Mouse (Mus musculus): ENCODE results near the gene Gfi1. TPM values are rescaled to one million over a fixed set of nuclear protein-coding genes. Genes with fewer than 3 reads are reported as not detected.

The Gfi1 gene
- polyA plus RNA-seq, 1 experiment from 2014 or later, result 0.07 TPM

DNA sequence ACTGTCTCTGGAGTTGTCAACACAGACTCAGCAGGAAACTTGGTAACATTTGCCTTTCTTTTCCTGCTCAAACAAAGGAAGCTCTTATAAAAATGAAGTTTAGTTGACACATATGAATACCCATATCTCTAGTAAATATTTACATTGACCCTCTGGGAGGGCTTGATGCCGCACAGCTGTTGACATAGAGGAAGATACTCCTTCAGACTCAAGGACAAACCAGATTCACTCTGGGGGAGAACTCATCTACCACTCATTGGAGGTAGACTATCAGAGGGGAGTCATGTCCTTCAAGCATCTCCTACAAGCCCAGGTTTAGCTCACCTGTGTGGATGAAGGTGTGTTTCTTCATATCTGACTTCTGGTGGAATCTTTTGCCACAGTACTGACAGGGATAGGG lies 6.0 kb downstream of the Gfi1 start:
- Histone ChIP-seq H3K4me2 (ENCODE audit: low read depth, low read length, severe bottlenecking) (no peak overlapping the region), H3K9me3 (ENCODE audit: control insufficient read depth, low read length) (no peaks in the 10 kb centered on the region), H3K36me3 (ENCODE audit: control insufficient read depth, insufficient read depth, low read length) (no peaks in the 10 kb centered on the region), H3K4me1 (replicated peaks; ENCODE audit: control insufficient read depth, insufficient read depth, low read length) (peaks cover 14% of the 10 kb centered on the region; the same call in 1 of the 2 replicates), H3K27me3 (ENCODE audit: control insufficient read depth, insufficient read depth, low read length) (peaks cover 79% of the 10 kb centered on the region), H3K27ac (ENCODE audit: low read depth, low read length) (no peak overlapping the region), H3K4me3 (ENCODE audit: low read depth, low read length) (no peak overlapping the region), H3K9ac (ENCODE audit: low read length) (no peak overlapping the region)
- no peak for ATAC-seq (replicated peaks; ENCODE audit: low FRiP score)
- 37% methylated on average over 1 of the region's 1 CpGs for WGBS
- DNase-seq (ENCODE audit: low spot score), result no peak

DNA sequence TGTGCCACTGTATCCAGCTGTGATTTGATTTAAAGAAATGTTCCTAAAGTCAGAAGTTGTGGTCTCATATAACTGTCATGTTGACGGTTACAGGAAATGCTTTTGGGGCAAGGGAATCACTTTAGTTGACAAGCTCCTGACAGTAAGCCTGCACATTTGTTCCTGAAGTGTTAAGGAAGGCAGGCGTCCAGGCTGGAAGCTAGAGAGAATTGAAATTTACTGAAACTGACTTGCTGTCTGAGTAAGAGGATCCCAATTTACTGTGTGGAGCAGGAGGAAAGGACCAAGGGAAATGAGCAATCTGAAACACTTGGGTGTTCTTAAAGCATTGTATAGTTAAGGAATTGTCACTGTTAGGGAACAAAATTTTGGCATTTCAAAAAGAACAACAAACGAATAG lies 6.6 kb downstream of the Gfi1 start:
- Histone ChIP-seq H3K4me3 (ENCODE audit: low read depth, low read length) (no peak overlapping the region), H3K9me3 (ENCODE audit: control insufficient read depth, low read length) (no peaks in the 10 kb centered on the region), H3K27ac (ENCODE audit: low read depth, low read length) (no peak overlapping the region), H3K27me3 (ENCODE audit: control insufficient read depth, insufficient read depth, low read length) (peaks cover 73% of the 10 kb centered on the region), H3K4me1 (replicated peaks; ENCODE audit: control insufficient read depth, insufficient read depth, low read length) (peaks cover 14% of the 10 kb centered on the region; the same call in 1 of the 2 replicates), H3K4me2 (ENCODE audit: low read depth, low read length, severe bottlenecking) (no peak overlapping the region), H3K9ac (ENCODE audit: low read length) (no peak overlapping the region), H3K36me3 (ENCODE audit: control insufficient read depth, insufficient read depth, low read length) (no peaks in the 10 kb centered on the region)
- no peak for DNase-seq (ENCODE audit: low spot score)
- no peak for ATAC-seq (replicated peaks; ENCODE audit: low FRiP score)
- WGBS, result 32% methylated on average over 3 of the region's 3 CpGs

DNA sequence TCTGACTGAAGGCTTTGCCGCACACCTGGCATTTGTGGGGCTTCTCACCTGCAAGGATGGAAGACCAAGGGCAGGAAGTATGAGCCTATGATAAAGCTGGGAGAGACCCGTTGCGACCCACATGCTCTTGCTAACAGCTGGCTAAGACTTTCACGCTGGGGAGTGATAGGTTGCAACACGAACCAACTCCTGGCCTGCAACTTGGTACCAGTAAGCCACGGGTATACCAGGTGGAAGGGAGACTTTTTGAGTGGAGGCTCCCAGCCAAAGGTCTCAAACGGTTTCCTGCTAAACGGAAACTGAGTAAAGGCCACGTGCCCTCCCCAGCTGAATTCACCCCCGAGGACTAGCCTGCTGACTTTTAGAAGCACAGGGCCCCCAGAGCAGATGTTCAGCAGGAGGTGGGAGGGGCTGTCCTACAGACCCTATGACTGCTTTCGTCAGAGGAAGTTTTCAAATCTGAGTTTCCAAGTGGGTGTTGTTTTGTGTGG lies 7.9 kb downstream of the Gfi1 start:
- Histone ChIP-seq H3K4me3 (ENCODE audit: low read depth, low read length) (no peak overlapping the region), H3K9ac (ENCODE audit: low read length) (no peak overlapping the region), H3K27me3 (ENCODE audit: control insufficient read depth, insufficient read depth, low read length) (peaks cover 60% of the 10 kb centered on the region), H3K27ac (ENCODE audit: low read depth, low read length) (no peak overlapping the region), H3K4me2 (ENCODE audit: low read depth, low read length, severe bottlenecking) (no peak overlapping the region), H3K4me1 (replicated peaks; ENCODE audit: control insufficient read depth, insufficient read depth, low read length) (peaks cover 8% of the 10 kb centered on the region; the same call in 1 of the 2 replicates), H3K36me3 (ENCODE audit: control insufficient read depth, insufficient read depth, low read length) (no peaks in the 10 kb centered on the region), H3K9me3 (ENCODE audit: control insufficient read depth, low read length) (no peaks in the 10 kb centered on the region)
- DNase-seq (ENCODE audit: low spot score) (no peak), ATAC-seq (replicated peaks; ENCODE audit: low FRiP score) (no peak)
- 11% methylated on average over 11 of the region's 11 CpGs for WGBS

DNA sequence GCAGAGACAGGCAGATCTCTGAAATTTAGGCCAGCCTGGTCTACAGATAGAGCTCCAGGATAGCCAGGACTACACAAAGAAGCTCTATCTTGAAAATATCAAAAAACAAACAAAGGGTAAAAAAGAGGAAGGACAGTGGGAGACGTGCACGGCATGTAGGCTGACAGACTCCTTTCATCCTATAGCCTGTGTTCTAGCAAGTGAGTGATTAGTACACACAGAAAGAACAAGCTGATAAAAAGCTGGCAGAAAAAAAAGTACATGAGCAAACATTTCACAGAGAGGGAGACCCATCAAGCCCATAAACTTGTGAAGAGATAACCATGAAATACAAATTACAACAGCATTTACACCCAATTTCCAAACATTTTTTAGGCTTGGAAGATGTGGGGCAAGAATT lies 14.1 kb downstream of the Gfi1 start:
- no peak overlapping the region for H3K27ac ChIP-seq (ENCODE audit: low read depth, low read length)
- 78% methylated on average over 2 of the region's 2 CpGs for WGBS
- ATAC-seq (replicated peaks; ENCODE audit: low FRiP score) (no peak), DNase-seq (ENCODE audit: low spot score) (no peak)
- H3K36me3 ChIP-seq (ENCODE audit: control insufficient read depth, insufficient read depth, low read length), result no peaks in the 10 kb centered on the region
- no peaks in the 10 kb centered on the region for H3K4me1 ChIP-seq (replicated peaks; ENCODE audit: control insufficient read depth, insufficient read depth, low read length)
- H3K9me3 ChIP-seq (ENCODE audit: control insufficient read depth, low read length), result no peaks in the 10 kb centered on the region
- no peak overlapping the region for H3K4me2 ChIP-seq (ENCODE audit: low read depth, low read length, severe bottlenecking)
- no peak overlapping the region for H3K9ac ChIP-seq (ENCODE audit: low read length)
- no peak overlapping the region for H3K4me3 ChIP-seq (ENCODE audit: low read depth, low read length)
- peaks cover 3% of the 10 kb centered on the region; the same call in 1 of the 2 replicates for H3K27me3 ChIP-seq (ENCODE audit: control insufficient read depth, insufficient read depth, low read length)

DNA sequence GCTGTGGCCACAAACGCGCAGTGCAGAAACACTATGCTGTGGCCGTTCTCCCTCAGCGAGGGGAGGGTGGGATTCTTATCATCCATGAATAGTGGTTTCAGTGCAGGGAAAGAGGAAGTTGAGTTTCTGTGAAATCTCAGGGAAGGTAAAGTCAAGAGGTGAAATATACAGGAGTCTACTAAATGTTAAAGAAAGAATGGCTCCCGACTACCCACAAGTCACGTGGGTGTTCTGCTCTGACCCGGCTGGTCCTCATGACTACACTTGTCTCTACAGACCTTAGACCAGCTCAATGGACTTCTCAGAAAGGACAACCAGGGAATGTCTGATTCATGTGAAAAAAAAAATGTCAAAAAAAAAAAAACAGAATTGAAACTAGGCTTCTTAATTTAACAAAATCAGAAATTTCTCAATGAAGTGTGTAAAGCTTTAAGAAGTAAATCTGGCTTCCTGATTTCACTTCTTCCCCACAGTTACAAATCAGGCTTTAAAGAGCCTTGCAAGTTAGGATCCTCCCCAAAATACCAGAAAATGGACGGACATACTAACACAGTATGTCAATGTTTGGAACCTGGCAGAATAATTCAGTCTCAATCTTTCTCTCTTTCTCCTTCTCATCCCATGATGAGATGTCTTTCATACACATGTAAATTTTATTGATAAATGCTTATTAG lies 17.6 kb downstream of the Gfi1 start:
- ATAC-seq (replicated peaks; ENCODE audit: low FRiP score) (no peak), DNase-seq (ENCODE audit: low spot score) (no peak)
- Histone ChIP-seq H3K36me3 (ENCODE audit: control insufficient read depth, insufficient read depth, low read length) (no peaks in the 10 kb centered on the region), H3K27ac (ENCODE audit: low read depth, low read length) (no peak overlapping the region), H3K9ac (ENCODE audit: low read length) (no peak overlapping the region), H3K9me3 (ENCODE audit: control insufficient read depth, low read length) (no peaks in the 10 kb centered on the region), H3K4me1 (replicated peaks; ENCODE audit: control insufficient read depth, insufficient read depth, low read length) (no peaks in the 10 kb centered on the region), H3K4me3 (ENCODE audit: low read depth, low read length) (no peak overlapping the region), H3K27me3 (ENCODE audit: control insufficient read depth, insufficient read depth, low read length) (no peaks in the 10 kb centered on the region), H3K4me2 (ENCODE audit: low read depth, low read length, severe bottlenecking) (no peak overlapping the region)
- 89% methylated on average over 8 of the region's 8 CpGs for WGBS

DNA sequence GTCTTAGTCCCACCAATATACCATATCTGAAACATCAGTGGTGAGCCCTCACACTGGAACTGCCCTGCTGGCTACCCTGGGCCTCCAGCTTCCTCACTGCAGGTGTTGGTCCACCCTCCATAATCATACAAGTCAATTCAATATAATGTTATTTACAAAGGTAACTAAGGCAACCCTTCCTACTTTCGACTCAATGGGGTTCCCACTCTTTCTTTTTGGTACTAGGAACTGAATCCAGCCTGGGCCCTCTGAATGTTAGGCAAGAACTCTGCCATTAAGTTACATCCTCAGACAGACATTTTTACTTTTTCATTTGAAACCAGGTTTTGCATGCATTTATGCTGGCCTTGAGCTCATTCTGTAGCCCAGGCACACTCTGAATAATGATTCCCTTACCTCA lies 19.6 kb downstream of the Gfi1 start:
- ATAC-seq (replicated peaks; ENCODE audit: low FRiP score) (no peak), DNase-seq (ENCODE audit: low spot score) (no peak)
- Histone ChIP-seq H3K4me2 (ENCODE audit: low read depth, low read length, severe bottlenecking) (no peak overlapping the region), H3K27ac (ENCODE audit: low read depth, low read length) (no peak overlapping the region), H3K4me3 (ENCODE audit: low read depth, low read length) (no peak overlapping the region), H3K36me3 (ENCODE audit: control insufficient read depth, insufficient read depth, low read length) (no peaks in the 10 kb centered on the region), H3K9me3 (ENCODE audit: control insufficient read depth, low read length) (no peaks in the 10 kb centered on the region), H3K4me1 (replicated peaks; ENCODE audit: control insufficient read depth, insufficient read depth, low read length) (no peaks in the 10 kb centered on the region), H3K27me3 (ENCODE audit: control insufficient read depth, insufficient read depth, low read length) (no peaks in the 10 kb centered on the region), H3K9ac (ENCODE audit: low read length) (no peak overlapping the region)
- 75% methylated on average over 1 of the region's 1 CpGs for WGBS

DNA sequence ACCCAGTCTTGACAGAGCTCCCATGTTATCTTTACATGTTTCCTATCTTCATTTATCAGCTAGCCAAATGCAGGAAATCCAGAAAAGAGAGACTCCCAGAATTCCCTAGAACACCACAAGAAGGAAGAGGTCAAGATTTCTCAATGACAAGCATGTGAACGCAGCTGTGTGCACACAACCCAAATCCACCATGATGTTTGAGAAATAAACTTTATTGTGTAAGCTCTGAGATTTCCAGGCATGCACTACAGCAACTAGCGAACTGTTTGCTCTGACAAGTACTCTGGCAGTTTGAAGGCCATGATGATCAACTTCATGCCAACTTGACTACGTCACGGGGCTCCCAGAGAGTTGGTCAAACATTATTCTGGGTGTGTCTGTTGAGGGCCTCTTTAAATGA lies 20.1 kb downstream of the Gfi1 start:
- DNase-seq (ENCODE audit: low spot score) (no peak), ATAC-seq (replicated peaks; ENCODE audit: low FRiP score) (no peak)
- H3K27me3 ChIP-seq (ENCODE audit: control insufficient read depth, insufficient read depth, low read length), result no peaks in the 10 kb centered on the region
- 90% methylated on average over 4 of the region's 4 CpGs for WGBS
- H3K9me3 ChIP-seq (ENCODE audit: control insufficient read depth, low read length), result no peaks in the 10 kb centered on the region
- H3K36me3 ChIP-seq (ENCODE audit: control insufficient read depth, insufficient read depth, low read length), result no peaks in the 10 kb centered on the region
- no peak overlapping the region for H3K4me3 ChIP-seq (ENCODE audit: low read depth, low read length)
- H3K9ac ChIP-seq (ENCODE audit: low read length), result no peak overlapping the region
- no peak overlapping the region for H3K27ac ChIP-seq (ENCODE audit: low read depth, low read length)
- H3K4me2 ChIP-seq (ENCODE audit: low read depth, low read length, severe bottlenecking), result no peak overlapping the region
- H3K4me1 ChIP-seq (replicated peaks; ENCODE audit: control insufficient read depth, insufficient read depth, low read length), result no peaks in the 10 kb centered on the region

DNA sequence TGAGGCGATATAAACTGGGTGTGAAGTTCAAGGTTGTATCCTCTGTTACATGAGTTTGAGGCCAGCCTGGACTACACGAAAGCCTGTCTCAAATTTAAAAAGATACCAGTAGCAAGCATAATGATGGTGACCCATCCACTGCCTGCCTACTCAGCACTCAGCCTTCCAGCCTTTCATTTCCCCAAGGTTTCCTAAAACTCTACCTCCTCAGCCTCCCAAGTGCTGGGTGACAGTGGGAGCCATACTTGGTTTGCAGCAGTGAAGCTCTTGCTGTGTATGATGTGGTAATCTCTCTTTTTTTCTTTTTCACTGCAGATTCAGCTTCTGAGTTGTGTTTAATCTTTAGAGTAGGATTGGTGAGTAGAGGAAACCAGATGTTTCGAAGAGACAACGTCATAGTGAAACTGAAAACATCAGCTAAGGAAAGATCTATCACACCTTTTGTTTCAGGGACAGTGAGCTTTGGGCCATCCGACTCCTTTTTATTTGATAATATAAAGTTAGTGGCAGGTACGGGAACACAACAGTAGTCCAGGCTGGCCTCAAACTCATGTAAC lies 22.6 kb downstream of the Gfi1 start:
- H3K9ac ChIP-seq (ENCODE audit: low read length), result no peak overlapping the region
- 92% methylated on average over 6 of the region's 6 CpGs for WGBS

DNA sequence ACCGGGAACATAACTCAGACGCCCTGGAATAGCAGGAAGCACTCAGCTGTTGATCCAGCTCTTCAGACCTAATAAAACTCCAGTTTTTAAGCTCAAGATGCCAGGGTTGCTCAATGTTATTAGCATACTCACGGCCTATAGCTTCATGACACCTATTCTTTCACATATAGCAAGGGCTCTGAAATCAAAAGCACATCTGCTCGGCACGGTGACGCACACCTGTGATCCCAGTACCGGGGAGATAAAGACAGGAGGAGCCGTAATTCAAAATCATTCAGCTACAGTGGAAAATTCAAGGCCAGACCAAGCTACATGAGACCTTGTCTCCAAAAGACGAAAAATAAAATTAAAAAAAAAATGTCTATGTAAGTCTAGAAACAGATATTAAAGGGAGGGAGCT lies 24.2 kb downstream of the Gfi1 start:
- Histone ChIP-seq H3K27me3 (ENCODE audit: control insufficient read depth, insufficient read depth, low read length) (no peaks in the 10 kb centered on the region), H3K9me3 (ENCODE audit: control insufficient read depth, low read length) (no peaks in the 10 kb centered on the region), H3K27ac (ENCODE audit: low read depth, low read length) (no peak overlapping the region), H3K9ac (ENCODE audit: low read length) (no peak overlapping the region), H3K36me3 (ENCODE audit: control insufficient read depth, insufficient read depth, low read length) (no peaks in the 10 kb centered on the region), H3K4me3 (ENCODE audit: low read depth, low read length) (no peak overlapping the region), H3K4me1 (replicated peaks; ENCODE audit: control insufficient read depth, insufficient read depth, low read length) (no peaks in the 10 kb centered on the region), H3K4me2 (ENCODE audit: low read depth, low read length, severe bottlenecking) (no peak overlapping the region)
- ATAC-seq (replicated peaks; ENCODE audit: low FRiP score) (no peak), DNase-seq (ENCODE audit: low spot score) (no peak)
- WGBS, result 86% methylated on average over 9 of the region's 9 CpGs

More for the DNA sequence above, 22.6 kb downstream of the Gfi1 start:
- no peaks in the 10 kb centered on the region for H3K36me3 ChIP-seq (ENCODE audit: control insufficient read depth, insufficient read depth, low read length)
- H3K9me3 ChIP-seq (ENCODE audit: control insufficient read depth, low read length), result no peaks in the 10 kb centered on the region
- no peaks in the 10 kb centered on the region for H3K4me1 ChIP-seq (replicated peaks; ENCODE audit: control insufficient read depth, insufficient read depth, low read length)
- no peak overlapping the region for H3K27ac ChIP-seq (ENCODE audit: low read depth, low read length)
- no peak overlapping the region for H3K4me2 ChIP-seq (ENCODE audit: low read depth, low read length, severe bottlenecking)
- ATAC-seq (replicated peaks; ENCODE audit: low FRiP score) (no peak), DNase-seq (ENCODE audit: low spot score) (no peak)
- no peak overlapping the region for H3K4me3 ChIP-seq (ENCODE audit: low read depth, low read length)
- H3K27me3 ChIP-seq (ENCODE audit: control insufficient read depth, insufficient read depth, low read length), result no peaks in the 10 kb centered on the region

All from forebrain, embryonic 11.5 days (tissue).